Mouse (Mus musculus) MEL (cell line): ENCODE measurements around the gene Osbpl8. TPM values are rescaled to one million over a fixed set of nuclear protein-coding genes. Genes with fewer than 3 reads are reported as not detected.

Source experiments
- DNase-seq: peaks from one replicate; pipeline ENCODE4 v3.0.0; 2011; ENCODE audit warnings: low read depth, low spot score
- H3K27ac ChIP-seq: 2 replicates; pipeline ENCODE4 v1.5.1; 2012; ENCODE audit warnings: low read depth, mild to moderate bottlenecking, control low read depth, low read length, moderate library complexity; ENCODE audit not compliant: control insufficient read depth
- H3K27me3 ChIP-seq, 2 experiments: fragments of 150-350 bp in 1 of 2; sonication (generic) in 1 of 2; 2 replicates each; pipeline ENCODE4 v1.6.1; 2012; ENCODE audit warnings: low read length in 2 of 2, mild to moderate bottlenecking in 2 of 2, improper control_type of control experiment in 1 of 2, moderate library complexity in 1 of 2; ENCODE audit not compliant: insufficient read depth in 2 of 2, control insufficient read depth in 1 of 2
- H3K36me3 ChIP-seq, 2 experiments: 2 replicates each; pipeline ENCODE4 v1.6.1; 2012 to 2014; ENCODE audit warnings: low read length in 2 of 2, improper control_type of control experiment in 1 of 2, inconsistent platforms in 1 of 2, mild to moderate bottlenecking in 1 of 2; ENCODE audit not compliant: insufficient read depth in 2 of 2, control insufficient read depth in 1 of 2
- H3K4me1 ChIP-seq, 2 experiments: fragments of 150-350 bp in 1 of 2; sonication (generic) in 1 of 2; 2 replicates each; pipeline ENCODE4 v1.6.1; 2012; ENCODE audit warnings: low read length in 2 of 2, improper control_type of control experiment in 1 of 2, mild to moderate bottlenecking in 1 of 2; ENCODE audit not compliant: insufficient read depth in 2 of 2, control insufficient read depth in 1 of 2
- H3K4me3 ChIP-seq, 2 experiments: fragments of 150-350 bp in 1 of 2; sonication (generic) in 1 of 2; 2 replicates each; pipeline ENCODE4 v1.5.1; 2012; ENCODE audit warnings: low read depth in 2 of 2, low read length in 2 of 2, mild to moderate bottlenecking in 2 of 2, moderate library complexity in 2 of 2, control low read depth in 1 of 2, improper control_type of control experiment in 1 of 2; ENCODE audit not compliant: control insufficient read depth in 1 of 2, insufficient read depth in 1 of 2
- H3K79me2 ChIP-seq: 2 replicates; pipeline ENCODE4 v1.6.1; 2012; ENCODE audit warnings: mild to moderate bottlenecking, low read length, moderate library complexity; ENCODE audit not compliant: control insufficient read depth, poor library complexity, insufficient read depth
- H3K9ac ChIP-seq: 2 replicates; pipeline ENCODE4 v1.6.1; 2012; ENCODE audit warnings: low read depth, mild to moderate bottlenecking, control low read depth, low read length, moderate library complexity; ENCODE audit not compliant: control insufficient read depth, poor library complexity, severe bottlenecking
- H3K9me3 ChIP-seq: fragments of 150-350 bp; sonication (generic); replicated peaks from 2 replicates; pipeline ENCODE4 v1.6.1; 2012; ENCODE audit warnings: mild to moderate bottlenecking, low read length, improper control_type of control experiment, moderate library complexity; ENCODE audit not compliant: insufficient read depth
- BHLHE40 ChIP-seq: IDR thresholded peaks from 2 replicates; pipeline ENCODE4 v1.6.1; 2012; ENCODE audit warnings: low read depth, mild to moderate bottlenecking, inconsistent platforms, low read length, improper control_type of control experiment, borderline replicate concordance
- HCFC1 ChIP-seq: IDR thresholded peaks from 2 replicates; pipeline ENCODE4 v1.6.1; 2012; ENCODE audit warnings: low read depth, mild to moderate bottlenecking, inconsistent platforms, low read length, improper control_type of control experiment, moderate library complexity
- MYB ChIP-seq: IDR thresholded peaks from 2 replicates; pipeline ENCODE4 v1.6.1; 2011; ENCODE audit warnings: mild to moderate bottlenecking, low read depth, low read length, improper control_type of control experiment
- POLR2AphosphoS2 ChIP-seq: IDR thresholded peaks from 2 replicates; pipeline ENCODE4 v1.6.1; 2011; ENCODE audit warnings: low read length, improper control_type of control experiment
- RAD21 ChIP-seq: IDR thresholded peaks from 2 replicates; pipeline ENCODE4 v1.6.1; 2011; ENCODE audit warnings: mild to moderate bottlenecking, low read depth, low read length, improper control_type of control experiment
- SIN3A ChIP-seq: IDR thresholded peaks from 2 replicates; pipeline ENCODE4 v1.6.1; 2012; ENCODE audit warnings: low read length, improper control_type of control experiment, inconsistent platforms
- TBP ChIP-seq: IDR thresholded peaks from 2 replicates; pipeline ENCODE4 v1.8.0; 2011; ENCODE audit warnings: low read depth, low read length, improper control_type of control experiment
- USF1 ChIP-seq: IDR thresholded peaks from 2 replicates; pipeline ENCODE4 v1.6.1; 2014; ENCODE audit warnings: low read depth, mild to moderate bottlenecking, inconsistent platforms, low read length, improper control_type of control experiment, moderate library complexity
- ZC3H11A ChIP-seq: IDR thresholded peaks from 2 replicates; pipeline ENCODE4 v1.6.1; 2012; ENCODE audit warnings: low read depth, mild to moderate bottlenecking, inconsistent platforms, low read length, improper control_type of control experiment
- ZKSCAN1 ChIP-seq: IDR thresholded peaks from 2 replicates; pipeline ENCODE4 v1.6.1; 2012; ENCODE audit warnings: low read depth, mild to moderate bottlenecking, inconsistent platforms, low read length, improper control_type of control experiment, moderate library complexity
- ZMIZ1 ChIP-seq: IDR thresholded peaks from 2 replicates; pipeline ENCODE4 v1.6.1; 2012; ENCODE audit warnings: low read depth, mild to moderate bottlenecking, inconsistent platforms, low read length, improper control_type of control experiment, moderate library complexity
- polyA plus RNA-seq, 2 experiments: library from polyadenylated mRNA; stranded (reverse) in 1 of 2; unstranded in 1 of 2; fragments of >175 nt in 1 of 2; fragments of >200 nt in 1 of 2; gene quantifications; 2 replicates each; pipeline versions ENCODE4 v1.2.1 to v1.2.4; 2012; ENCODE audit warnings: low replicate concordance in 2 of 2, low read depth in 1 of 2; ENCODE audit not compliant: insufficient read length in 2 of 2, insufficient read depth in 1 of 2, missing spikeins in 1 of 2
- total RNA-seq: library from RNA; depleted of rRNA; stranded (reverse); fragments of 300-350 nt; gene quantifications from 2 replicates; pipeline ENCODE4 v1.2.3, GENCODE M21; 2012

The Osbpl8 gene
- total and polyA plus RNA-seq, 3 experiments = 26.2 to 44.8 (median 33.4) TPM

DNA sequence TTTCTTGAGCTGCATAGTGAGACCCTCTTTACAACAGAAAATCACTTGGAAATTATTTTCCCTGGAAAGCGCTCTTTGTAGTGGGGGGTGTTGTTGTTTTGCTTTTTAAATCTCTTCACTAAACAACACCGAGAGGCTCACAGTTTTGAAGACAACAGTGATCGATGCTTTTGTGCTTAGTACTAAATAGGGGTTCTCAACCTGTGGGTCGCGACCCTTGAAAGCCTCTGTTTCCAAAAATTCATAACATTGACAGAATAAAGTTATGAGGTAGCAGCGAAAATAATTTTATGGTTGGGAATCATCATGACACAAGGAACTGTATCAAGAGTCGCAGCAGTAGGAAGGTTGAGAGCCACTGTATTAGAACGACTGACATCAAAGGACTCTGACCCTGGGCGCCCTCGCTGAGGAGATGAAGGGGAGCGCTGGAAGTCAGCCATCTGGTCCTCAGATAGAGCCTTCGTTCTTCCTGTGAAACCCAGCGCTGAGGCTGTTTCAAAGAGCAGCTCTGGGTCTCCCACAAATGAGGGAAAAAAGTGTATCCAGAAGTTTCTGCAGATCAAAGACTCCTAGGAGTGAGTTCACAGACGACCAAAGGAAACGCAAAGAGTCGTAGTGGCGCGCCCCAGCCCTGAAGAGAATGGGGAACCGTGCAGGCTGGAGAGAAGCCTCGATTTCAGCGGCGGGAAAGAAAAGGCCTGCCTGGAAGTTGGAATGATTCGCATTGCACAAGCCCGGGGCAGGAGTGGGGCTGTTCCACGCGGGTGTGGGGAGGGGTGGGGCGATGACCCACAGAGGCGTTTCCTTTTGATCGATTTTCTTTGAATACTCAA is 171.2 kb downstream of the Osbpl8 start:
- Histone ChIP-seq H3K4me1 (no peaks in the 10 kb centered on the region), H3K36me3 (no peaks in the 10 kb centered on the region), H3K4me3 (no peak overlapping the region), H3K79me2 (no peaks in the 10 kb centered on the region), H3K9me3 (no peaks in the 10 kb centered on the region), H3K27ac (no peak overlapping the region), H3K27me3 (no peaks in the 10 kb centered on the region), H3K9ac (no peak overlapping the region)
- no peak for DNase-seq
- TF ChIP-seq MYB (no peak), RAD21 (no peak), ZKSCAN1 (no peak), POLR2AphosphoS2 (no peak), HCFC1 (no peak), ZMIZ1 (no peak), ZC3H11A (no peak), SIN3A (no peak), BHLHE40 (no peak)

DNA sequence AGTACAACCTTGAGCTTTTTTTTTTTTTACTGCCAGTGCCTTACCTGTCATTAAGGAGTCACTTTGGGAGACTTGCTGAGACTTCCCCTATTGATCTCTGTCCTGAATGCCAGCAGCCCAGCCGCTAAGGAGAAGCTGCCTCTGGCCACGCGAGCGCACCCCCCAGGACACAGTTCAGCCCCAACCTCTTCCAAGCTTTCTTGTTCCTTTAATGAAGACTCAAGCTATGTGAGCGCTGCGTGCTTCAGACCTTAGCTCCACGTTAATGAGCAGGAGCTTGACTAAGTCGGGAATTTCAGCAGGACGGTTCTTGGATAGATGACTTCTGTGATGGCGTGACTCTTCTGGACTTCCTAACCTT is 171.8 kb downstream of the Osbpl8 start:
- Histone ChIP-seq H3K9ac (no peak overlapping the region), H3K27me3 (0 out of 4 replicates have a peak, but pooled peaks cover 0 to 2% of the 10 kb centered on the region in 2 experiments), H3K36me3 (no peaks in the 10 kb centered on the region), H3K4me1 (no peaks in the 10 kb centered on the region), H3K9me3 (no peaks in the 10 kb centered on the region), H3K4me3 (no peak overlapping the region), H3K27ac (no peak overlapping the region), H3K79me2 (no peaks in the 10 kb centered on the region)
- TF ChIP-seq TBP (no peak), ZMIZ1 (no peak), SIN3A (no peak), RAD21 (no peak)
- no peak for DNase-seq

DNA sequence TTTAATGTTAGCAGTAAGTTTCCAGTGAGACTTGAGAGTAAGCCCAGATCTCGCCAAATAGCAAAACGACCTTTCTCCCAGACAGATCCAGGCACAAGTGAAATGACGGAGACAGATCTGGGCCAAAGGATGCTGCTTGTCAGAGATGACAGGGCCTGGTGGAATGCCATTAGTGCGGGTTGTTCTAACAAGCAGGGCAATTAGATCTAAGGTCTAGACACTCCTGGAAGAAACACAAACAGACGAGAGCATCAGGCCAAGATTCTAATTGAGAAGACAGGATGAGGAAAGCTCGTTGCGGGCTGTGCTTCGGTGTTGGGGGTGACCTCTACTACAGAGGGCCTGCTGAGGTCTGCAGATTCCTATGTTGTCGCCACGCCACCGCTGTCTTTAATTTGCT is 174.7 kb downstream of the Osbpl8 start:
- Histone ChIP-seq H3K36me3 (no peaks in the 10 kb centered on the region), H3K4me3 (no peak overlapping the region), H3K9me3 (no peaks in the 10 kb centered on the region), H3K79me2 (no peaks in the 10 kb centered on the region), H3K27ac (no peak overlapping the region), H3K27me3 (peaks cover 0 to 4% of the 10 kb centered on the region in 2 experiments; a peak in 1 of 4 replicates), H3K9ac (no peak overlapping the region), H3K4me1 (no peaks in the 10 kb centered on the region)
- TF ChIP-seq MYB (no peak), USF1 (no peak)
- DNase-seq = no peak
